ENCODE assay signal across 8 mouse cellular contexts in genomic region chr11:103015881-103016825, GRCm38 (mm10). TPM values are rescaled to one million over a fixed set of nuclear protein-coding genes. Genes with fewer than 3 reads are reported as not detected.
DNase-seq lines count a peak whose midpoint lies in the region; ATAC-seq lines count a peak whose summit lies in the region.

No protein-coding gene starts in this region.

- 32% methylated on average over 27 of the region's 27 CpGs for WGBS in lung, embryonic 16.5 days
- 52% methylated on average over 27 of the region's 27 CpGs for WGBS in forebrain, embryonic 10.5 days
- WGBS in liver, embryonic 11.5 days = 42% methylated on average over 27 of the region's 27 CpGs
- whole genome bisulfite sequencing in stomach, embryonic 15.5 days = 38% methylated on average over 27 of the region's 27 CpGs

- 0 out of 2 replicates have a peak, but pooled peaks cover 2% of the 10 kb centered on the region for H3K36me3 ChIP-seq in lung, embryonic 16.5 days (ENCODE audit: control insufficient read depth, insufficient read depth, low read length)
- peaks cover 47% of the 10 kb centered on the region for H3K36me3 ChIP-seq in forebrain, embryonic 10.5 days (replicated peaks)
- peaks cover 8% of the 10 kb centered on the region; the same call in 1 of the 2 replicates for H3K36me3 ChIP-seq in liver, embryonic 11.5 days (ENCODE audit: control insufficient read depth, insufficient read depth, low read length)
- H3K36me3 ChIP-seq in stomach, embryonic 15.5 days = no peaks in the 10 kb centered on the region

- no peaks in the 10 kb centered on the region for H3K27me3 ChIP-seq in lung, embryonic 16.5 days (ENCODE audit: control insufficient read depth, insufficient read depth, low read depth, low read length)
- H3K27me3 ChIP-seq in forebrain, embryonic 10.5 days (ENCODE audit: poor library complexity, severe bottlenecking) = no peaks in the 10 kb centered on the region
- no peaks in the 10 kb centered on the region for H3K27me3 ChIP-seq in liver, embryonic 11.5 days (replicated peaks; ENCODE audit: control insufficient read depth, insufficient read depth, low read length)
- H3K27me3 ChIP-seq in stomach, embryonic 15.5 days (replicated peaks) = no peaks in the 10 kb centered on the region

- H3K4me2 ChIP-seq in lung, embryonic 16.5 days (ENCODE audit: low read depth, low read length) = peak overlapping the region; percentile 74
- H3K4me2 ChIP-seq in liver, embryonic 11.5 days = peak overlapping the region; percentile 67
- H3K4me2 ChIP-seq in stomach, embryonic 15.5 days = peak overlapping the region; percentile 54

- no peak for DNase-seq in lung, postnatal 36 days
- DNase-seq in forebrain, embryonic 10.5 days (ENCODE audit: extremely low spot score, low spot score) = no peak
- no peak for DNase-seq in liver, embryonic 11.5 days (ENCODE audit: low spot score)
- DNase-seq in cerebellum, postnatal 36 days = no peak

- H3K27ac ChIP-seq in lung, embryonic 16.5 days (ENCODE audit: low read length) = peak overlapping the region; percentile 77
- peak overlapping the region; percentile 92 for H3K27ac ChIP-seq in forebrain, embryonic 10.5 days
- H3K27ac ChIP-seq in liver, embryonic 11.5 days (ENCODE audit: low read depth, low read length) = peak overlapping the region; percentile 89
- H3K27ac ChIP-seq in stomach, embryonic 15.5 days = peak overlapping the region; percentile 90

- peaks cover 16% of the 10 kb centered on the region for H3K4me1 ChIP-seq in lung, embryonic 16.5 days (replicated peaks; ENCODE audit: control insufficient read depth, insufficient read depth, low read length)
- peaks cover 18% of the 10 kb centered on the region for H3K4me1 ChIP-seq in forebrain, embryonic 10.5 days
- H3K4me1 ChIP-seq in liver, embryonic 11.5 days (replicated peaks; ENCODE audit: control insufficient read depth, insufficient read depth, low read length) = peaks cover 9% of the 10 kb centered on the region
- peaks cover 20% of the 10 kb centered on the region for H3K4me1 ChIP-seq in stomach, embryonic 15.5 days

- H3K4me3 ChIP-seq in lung, embryonic 16.5 days (ENCODE audit: low read length) = peak overlapping the region; percentile 68
- H3K4me3 ChIP-seq in forebrain, embryonic 10.5 days = peak overlapping the region; percentile 61
- peak overlapping the region; percentile 85 for H3K4me3 ChIP-seq in liver, embryonic 11.5 days (ENCODE audit: low read depth, low read length)
- H3K4me3 ChIP-seq in stomach, embryonic 15.5 days (replicated peaks) = peak overlapping the region; percentile 71

- H3K9ac ChIP-seq in lung, embryonic 16.5 days (ENCODE audit: low read length) = peak overlapping the region; percentile 81
- H3K9ac ChIP-seq in liver, embryonic 11.5 days (ENCODE audit: low read depth, low read length) = peak overlapping the region; percentile 92
- peak overlapping the region; percentile 66 for H3K9ac ChIP-seq in stomach, embryonic 15.5 days

- ATAC-seq in lung, embryonic 16.5 days (ENCODE audit: low read depth) = no peak
- ATAC-seq in liver, embryonic 11.5 days (replicated peaks; ENCODE audit: low FRiP score) = no peak
- no peak for ATAC-seq in stomach, embryonic 15.5 days (ENCODE audit: insufficient read depth, low FRiP score, low read depth)
- ATAC-seq in frontal cortex, adult (ENCODE audit: low TSS enrichment) = no peak
- ATAC-seq in cerebellum, adult (ENCODE audit: insufficient number of reproducible peaks, low FRiP score, low TSS enrichment) = no peak

- no peaks in the 10 kb centered on the region for H3K9me3 ChIP-seq in lung, embryonic 16.5 days (ENCODE audit: control insufficient read depth, low read length)
- H3K9me3 ChIP-seq in forebrain, embryonic 10.5 days = no peaks in the 10 kb centered on the region
- no peaks in the 10 kb centered on the region for H3K9me3 ChIP-seq in liver, embryonic 11.5 days (ENCODE audit: control insufficient read depth, low read length)
- H3K9me3 ChIP-seq in stomach, embryonic 15.5 days = no peaks in the 10 kb centered on the region

RNA-seq across cellular contexts. Expression of gene Nmt1, which starts 11.8 kb away (rescaled TPM):
- 63.4 and 64.7 TPM in 2 replicates for polyA plus RNA-seq in lung, embryonic 16.5 days (2015; fragmentation: Nextera tagmentation; extraction: Ambion mirVana)
- polyA plus RNA-seq in forebrain, embryonic 10.5 days (2016; fragmentation: Nextera tagmentation; extraction: Ambion mirVana) = 62.4 and 66.0 TPM in 2 replicates
- 67.8 and 74.6 TPM in 2 replicates for polyA plus RNA-seq in liver, embryonic 11.5 days (2014; fragmentation: Nextera tagmentation; extraction: Ambion mirVana)
- 48.5 and 52.2 TPM in 2 replicates for polyA plus RNA-seq in stomach, embryonic 15.5 days (2015; fragmentation: Nextera tagmentation; extraction: Ambion mirVana)

RNA-seq across cellular contexts. Expression of gene Dcakd, which starts 12.0 kb away (rescaled TPM):
- polyA plus RNA-seq in lung, embryonic 16.5 days (2015; fragmentation: Nextera tagmentation; extraction: Ambion mirVana) = 140 and 161 TPM in 2 replicates
- polyA plus RNA-seq in forebrain, embryonic 10.5 days (2016; fragmentation: Nextera tagmentation; extraction: Ambion mirVana) = 261 and 275 TPM in 2 replicates
- 109 and 114 TPM in 2 replicates for polyA plus RNA-seq in liver, embryonic 11.5 days (2014; fragmentation: Nextera tagmentation; extraction: Ambion mirVana)
- polyA plus RNA-seq in stomach, embryonic 15.5 days (2015; fragmentation: Nextera tagmentation; extraction: Ambion mirVana) = 107 TPM in 2 replicates
